Mouse (Mus musculus): ENCODE results near the gene Fzd1. TPM values are rescaled to one million over a fixed set of nuclear protein-coding genes. Genes with fewer than 3 reads are reported as not detected.

Fzd1 gene
- polyA plus RNA-seq (2012; rRNA removed) = 26.4 and 29.1 TPM in 2 replicates

DNA sequence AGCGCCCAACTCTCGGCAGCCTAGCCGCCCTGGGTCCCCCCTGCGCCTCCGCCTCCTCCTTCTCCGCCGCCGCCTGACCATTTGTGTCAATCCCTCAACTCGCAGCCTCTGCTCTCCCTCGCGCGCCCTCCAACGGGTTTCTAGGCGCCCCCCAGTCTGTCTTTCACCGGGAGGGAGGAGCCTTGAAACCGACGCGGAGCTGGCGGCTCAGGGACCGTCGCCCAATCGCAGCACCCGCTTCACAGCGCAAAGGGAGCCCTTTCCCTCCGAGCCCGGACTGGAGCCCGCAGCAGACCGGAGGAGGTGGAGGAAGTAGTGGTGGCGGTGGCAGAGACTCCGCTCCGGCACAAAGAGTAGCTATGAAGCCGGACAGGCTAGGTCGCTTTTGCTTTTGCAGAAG, at the start of gene Fzd1:
Fzd1 (minus strand) TSS at position 134 of the 400 bp plus-strand sequence.

Data from central nervous system, embryonic 18 days (tissue).